Mouse (Mus musculus): ENCODE measurements around the gene Msantd1. TPM values are rescaled to one million over a fixed set of nuclear protein-coding genes. Genes with fewer than 3 reads are reported as not detected.

Msantd1 gene
- total and polyA plus RNA-seq, 2 experiments from 2014 or later = 5.9 to 10.0 TPM

GRCm38 (mm10) chr5:34908726-34909633, 1.2 kb downstream of the Msantd1 start:
- 65% methylated on average over 9 of the region's 9 CpGs for WGBS
- no peaks in the 10 kb centered on the region for H3K4me1 ChIP-seq (ENCODE audit: insufficient read depth, low read length)
- H3K27me3 ChIP-seq (ENCODE audit: insufficient read depth, low read length) = no peaks in the 10 kb centered on the region
- no peak overlapping the region for H3K27ac ChIP-seq
- H3K9ac ChIP-seq (replicated peaks; ENCODE audit: low read length) = no peak overlapping the region
- no peaks in the 10 kb centered on the region for H3K9me3 ChIP-seq (ENCODE audit: low read length)
- no peak overlapping the region for H3K4me2 ChIP-seq (ENCODE audit: low read depth, low read length)
- DNase-seq (ENCODE audit: low spot score) (no peak), ATAC-seq (no peak)
- no peak for TF ChIP-seq CTCF (IDR thresholded peaks at IDR 0.05; ENCODE audit: low read depth)
- H3K36me3 ChIP-seq (ENCODE audit: insufficient read depth, low read length) = peaks cover 52% of the 10 kb centered on the region
- H3K4me3 ChIP-seq (ENCODE audit: low read length) = no peak overlapping the region

- H3K36me3 ChIP-seq (ENCODE audit: insufficient read depth, low read length) = peaks cover 44% of the 10 kb centered on the region
- no peak overlapping the region for H3K9ac ChIP-seq (replicated peaks; ENCODE audit: low read length)
- H3K9me3 ChIP-seq (ENCODE audit: low read length) = no peaks in the 10 kb centered on the region
- DNase-seq (ENCODE audit: low spot score) = no peak
- no peak for ATAC-seq
- no peak overlapping the region for H3K27ac ChIP-seq
- TF ChIP-seq CTCF (IDR thresholded peaks at IDR 0.05; ENCODE audit: low read depth) = no peak
- no peaks in the 10 kb centered on the region for H3K27me3 ChIP-seq (ENCODE audit: insufficient read depth, low read length)
- H3K4me1 ChIP-seq (ENCODE audit: insufficient read depth, low read length) = no peaks in the 10 kb centered on the region
- H3K4me3 ChIP-seq (ENCODE audit: low read length) = no peak overlapping the region
- no peak overlapping the region for H3K4me2 ChIP-seq (ENCODE audit: low read depth, low read length)
- WGBS = 88% methylated on average over 1 of the region's 1 CpGs
These were observed 2.1 kb downstream of the Msantd1 start for GRCm38 (mm10) chr5:34909634-34910503.

- Histone ChIP-seq H3K4me1 (ENCODE audit: insufficient read depth, low read length) (no peaks in the 10 kb centered on the region), H3K4me3 (ENCODE audit: low read length) (no peak overlapping the region), H3K9me3 (ENCODE audit: low read length) (no peaks in the 10 kb centered on the region), H3K4me2 (ENCODE audit: low read depth, low read length) (no peak overlapping the region), H3K27ac (no peak overlapping the region), H3K27me3 (ENCODE audit: insufficient read depth, low read length) (no peaks in the 10 kb centered on the region), H3K9ac (replicated peaks; ENCODE audit: low read length) (no peak overlapping the region), H3K36me3 (ENCODE audit: insufficient read depth, low read length) (peaks cover 38% of the 10 kb centered on the region)
- WGBS = 84% methylated on average over 4 of the region's 4 CpGs
- DNase-seq (ENCODE audit: low spot score) (no peak), ATAC-seq (no peak)
- no peak for TF ChIP-seq CTCF (IDR thresholded peaks at IDR 0.05; ENCODE audit: low read depth)
These were observed 2.6 kb downstream of the Msantd1 start for GRCm38 (mm10) chr5:34910504-34910815.

- 17% methylated on average over 1 of the region's 1 CpGs for WGBS
- H3K4me2 ChIP-seq (ENCODE audit: low read depth, low read length) = no peak overlapping the region
- H3K4me1 ChIP-seq (ENCODE audit: insufficient read depth, low read length) = no peaks in the 10 kb centered on the region
- no peak overlapping the region for H3K9ac ChIP-seq (replicated peaks; ENCODE audit: low read length)
- no peak overlapping the region for H3K4me3 ChIP-seq (ENCODE audit: low read length)
- H3K9me3 ChIP-seq (ENCODE audit: low read length) = no peaks in the 10 kb centered on the region
- peak; percentile 76 for ATAC-seq
- peak; percentile 89 for DNase-seq (ENCODE audit: low spot score)
- H3K27me3 ChIP-seq (ENCODE audit: insufficient read depth, low read length) = no peaks in the 10 kb centered on the region
- TF ChIP-seq CTCF (IDR thresholded peaks at IDR 0.05; ENCODE audit: low read depth) = peak; percentile 96
- no peak overlapping the region for H3K27ac ChIP-seq
- peaks cover 3% of the 10 kb centered on the region; the same call in 1 of the 2 replicates for H3K36me3 ChIP-seq (ENCODE audit: insufficient read depth, low read length)
These were observed 8.0 kb downstream of the Msantd1 start for GRCm38 (mm10) chr5:34915801-34916200.

- Histone ChIP-seq H3K36me3 (ENCODE audit: insufficient read depth, low read length) (no peaks in the 10 kb centered on the region), H3K9ac (replicated peaks; ENCODE audit: low read length) (0 out of 2 replicates have a peak overlapping the region, but pooled peaks have one; percentile 24), H3K9me3 (ENCODE audit: low read length) (no peaks in the 10 kb centered on the region), H3K27ac (peak overlapping the region; percentile 64), H3K4me1 (ENCODE audit: insufficient read depth, low read length) (no peaks in the 10 kb centered on the region), H3K27me3 (ENCODE audit: insufficient read depth, low read length) (no peaks in the 10 kb centered on the region), H3K4me2 (ENCODE audit: low read depth, low read length) (no peak overlapping the region), H3K4me3 (ENCODE audit: low read length) (no peak overlapping the region)
- no peak for TF ChIP-seq CTCF (IDR thresholded peaks at IDR 0.05; ENCODE audit: low read depth)
- ATAC-seq (peak; percentile 39; the same call in 1 of the 2 replicates), DNase-seq (ENCODE audit: low spot score) (peak; percentile 71)
- WGBS = 39% methylated on average over 10 of the region's 10 CpGs
These were observed 9.4 kb downstream of the Msantd1 start for GRCm38 (mm10) chr5:34917234-34917655.

GRCm38 (mm10) chr5:34918785-34919184, 11.0 kb downstream of the Msantd1 start:
- no peak overlapping the region for H3K4me2 ChIP-seq (ENCODE audit: low read depth, low read length)
- peaks cover 6% of the 10 kb centered on the region; the same call in 1 of the 2 replicates for H3K36me3 ChIP-seq (ENCODE audit: insufficient read depth, low read length)
- no peaks in the 10 kb centered on the region for H3K9me3 ChIP-seq (ENCODE audit: low read length)
- no peak overlapping the region for H3K27ac ChIP-seq
- 94% methylated on average over 3 of the region's 3 CpGs for WGBS
- ATAC-seq = no peak
- DNase-seq (ENCODE audit: low spot score) = no peak
- H3K4me1 ChIP-seq (ENCODE audit: insufficient read depth, low read length) = no peaks in the 10 kb centered on the region
- no peak overlapping the region for H3K9ac ChIP-seq (replicated peaks; ENCODE audit: low read length)
- H3K27me3 ChIP-seq (ENCODE audit: insufficient read depth, low read length) = no peaks in the 10 kb centered on the region
- no peak for TF ChIP-seq CTCF (IDR thresholded peaks at IDR 0.05; ENCODE audit: low read depth)
- no peak overlapping the region for H3K4me3 ChIP-seq (ENCODE audit: low read length)
